Mouse (Mus musculus): Measurements from ENCODE around the gene Fubp1.
"Not testable (repeated sequence)": the region's sequence is repeated elsewhere in the genome, so short reads cannot be mapped to it uniquely, and the experiment has no call there.

Gene Fubp1

GRCm38 (mm10) chr3:152193635-152194097 lies 16.6 kb upstream of the Fubp1 start:
- DNase-seq = peak; percentile 83 to 85

GRCm38 (mm10) chr3:152197246-152197645 lies 13.0 kb upstream of the Fubp1 start:
- DNase-seq = not testable (repeated sequence)

- no peak for DNase-seq
These were observed 11.1 kb upstream of the Fubp1 start for GRCm38 (mm10) chr3:152199125-152199524.

- no peak for DNase-seq
These were observed 9.0 kb upstream of the Fubp1 start for GRCm38 (mm10) chr3:152201181-152201580.

GRCm38 (mm10) chr3:152201651-152202050 lies 8.6 kb upstream of the Fubp1 start:
- DNase-seq = no peak

- no peak for DNase-seq
These were observed 7.3 kb upstream of the Fubp1 start for GRCm38 (mm10) chr3:152202942-152203341.

GRCm38 (mm10) chr3:152203411-152203810 lies 6.8 kb upstream of the Fubp1 start:
- DNase-seq = no peak

GRCm38 (mm10) chr3:152203996-152204395 lies 6.2 kb upstream of the Fubp1 start:
- DNase-seq = no peak

- DNase-seq = no peak
These were observed 5.6 kb upstream of the Fubp1 start for GRCm38 (mm10) chr3:152204577-152204976.

GRCm38 (mm10) chr3:152207156-152207555 lies 3.1 kb upstream of the Fubp1 start:
- no peak for DNase-seq

GRCm38 (mm10) chr3:152208096-152208885 lies 1.9 kb upstream of the Fubp1 start:
- DNase-seq = peak in 1 of 2 experiments; percentile 16

- DNase-seq = no peak
These were observed 850 bp upstream of the Fubp1 start for GRCm38 (mm10) chr3:152209177-152209966.

- peak; percentile 76 to 77 for DNase-seq
These were observed 638 bp downstream of the Fubp1 start for GRCm38 (mm10) chr3:152210728-152211391.

GRCm38 (mm10) chr3:152211731-152212279 lies 1.6 kb downstream of the Fubp1 start:
- peak in 1 of 2 experiments; percentile 21 for DNase-seq

GRCm38 (mm10) chr3:152213416-152213815 lies 3.2 kb downstream of the Fubp1 start:
- no peak for DNase-seq

GRCm38 (mm10) chr3:152224918-152225317 lies 14.7 kb downstream of the Fubp1 start:
- no peak for DNase-seq

- DNase-seq = no peak
These were observed 15.7 kb downstream of the Fubp1 start for GRCm38 (mm10) chr3:152225906-152226305.

- no peak for DNase-seq
These were observed 18.6 kb downstream of the Fubp1 start for GRCm38 (mm10) chr3:152228843-152229242.

GRCm38 (mm10) chr3:152229271-152229670 lies 19.0 kb downstream of the Fubp1 start:
- no peak for DNase-seq

- DNase-seq = no peak
These were observed 21.3 kb downstream of the Fubp1 start for GRCm38 (mm10) chr3:152231333-152232100.

- DNase-seq = no peak
These were observed 25.0 kb downstream of the Fubp1 start for GRCm38 (mm10) chr3:152235238-152235637.

- no peak for DNase-seq
These were observed 25.6 kb downstream of the Fubp1 start for GRCm38 (mm10) chr3:152235805-152236204.

Measured in cerebellum, postnatal 14 days (tissue).